ENCODE assay signal across 8 mouse cellular contexts in the genomic region with DNA sequence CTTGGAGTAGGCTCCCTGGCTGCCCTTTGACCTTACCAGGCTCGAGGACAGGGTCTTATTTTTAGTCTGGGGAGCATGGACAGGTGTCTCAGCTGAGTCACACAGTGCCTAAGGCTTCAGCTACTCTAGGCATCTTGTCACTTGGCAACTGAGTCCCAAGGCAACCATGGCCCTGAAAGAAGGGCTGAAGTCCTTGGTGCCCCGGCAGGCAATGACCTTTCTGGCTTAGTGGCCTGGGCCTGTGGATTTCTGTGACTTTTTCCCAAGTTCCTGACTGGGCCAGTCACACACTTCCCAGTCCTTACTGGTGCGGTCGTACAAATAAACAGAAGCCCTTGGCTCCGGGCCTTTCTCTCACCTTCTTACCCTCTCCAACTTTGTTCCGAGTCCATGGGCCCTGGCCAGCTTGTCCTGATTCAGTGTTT. TPM values are rescaled to one million over a fixed set of nuclear protein-coding genes. Genes with fewer than 3 reads are reported as not detected.
DNase-seq lines count a peak whose midpoint lies in the region; ATAC-seq and TF ChIP-seq lines count a peak whose summit lies in the region.

No protein-coding gene starts in this region.

- no peaks in the 10 kb centered on the region for H3K27me3 ChIP-seq in kidney, adult 2 months (replicated peaks; ENCODE audit: control insufficient read depth, insufficient read depth, low read length)
- no peaks in the 10 kb centered on the region for H3K27me3 ChIP-seq in embryonic facial prominence, embryonic 12.5 days
- H3K27me3 ChIP-seq in hindbrain, embryonic 16.5 days (replicated peaks; ENCODE audit: control insufficient read depth, insufficient read depth, low read length) = no peaks in the 10 kb centered on the region
- no peaks in the 10 kb centered on the region for H3K27me3 ChIP-seq in lung, postnatal 0 days (replicated peaks; ENCODE audit: insufficient read depth, low read length)

- peak; percentile 37 for DNase-seq in kidney, adult 2 months
- no peak for DNase-seq in kidney, postnatal 10 days
- DNase-seq in lung, postnatal 0 days (ENCODE audit: low spot score) = peak; percentile 81
- no peak for DNase-seq in left cerebral cortex, adult 18-20 months (ENCODE audit: low spot score in 2 of 2)
- DNase-seq in embryo, embryonic 10 days (ENCODE audit: low spot score) = no peak

- H3K4me2 ChIP-seq in embryonic facial prominence, embryonic 12.5 days (replicated peaks) = peak overlapping the region; percentile 74
- H3K4me2 ChIP-seq in hindbrain, embryonic 16.5 days (ENCODE audit: low read length) = peak overlapping the region; percentile 77
- H3K4me2 ChIP-seq in lung, postnatal 0 days (replicated peaks; ENCODE audit: low read depth, low read length) = peak overlapping the region; percentile 65

- no peak for ATAC-seq in embryonic facial prominence, embryonic 12.5 days (ENCODE audit: insufficient number of reproducible peaks, insufficient read depth, low FRiP score, low TSS enrichment)
- ATAC-seq in hindbrain, embryonic 16.5 days = no peak
- ATAC-seq in lung, postnatal 0 days = peak; percentile 29
- no peak for ATAC-seq in monocyte, adult 5-6 weeks (replicated peaks; ENCODE audit: insufficient number of reproducible peaks, low FRiP score, low TSS enrichment, poor library complexity, severe bottlenecking)

- H3K27ac ChIP-seq in kidney, adult 2 months (ENCODE audit: insufficient read depth, low read depth, low read length) = peak overlapping the region; percentile 21
- H3K27ac ChIP-seq in embryonic facial prominence, embryonic 12.5 days = no peak overlapping the region
- H3K27ac ChIP-seq in hindbrain, embryonic 16.5 days (ENCODE audit: low read depth, low read length) = no peak overlapping the region
- H3K27ac ChIP-seq in lung, postnatal 0 days (ENCODE audit: low read length) = peak overlapping the region; percentile 92

- TF ChIP-seq POLR2A in kidney, adult 2 months (IDR thresholded peaks at IDR 0.05; ENCODE audit: low read depth, low read length) = no peak

- peaks cover 5% of the 10 kb centered on the region; the same call in 1 of the 2 replicates for H3K4me1 ChIP-seq in kidney, adult 2 months (ENCODE audit: control insufficient read depth, insufficient read depth, low read length)
- peaks cover 21% of the 10 kb centered on the region for H3K4me1 ChIP-seq in embryonic facial prominence, embryonic 12.5 days
- H3K4me1 ChIP-seq in hindbrain, embryonic 16.5 days (ENCODE audit: control insufficient read depth, insufficient read depth, low read depth, low read length) = peaks cover 24% of the 10 kb centered on the region
- peaks cover 13% of the 10 kb centered on the region; the same call in 1 of the 2 replicates for H3K4me1 ChIP-seq in lung, postnatal 0 days (ENCODE audit: insufficient read depth, low read depth, low read length)

- TF ChIP-seq EP300 in lung, postnatal 0 days (IDR thresholded peaks at IDR 0.05) = no peak

- no peak for TF ChIP-seq CTCF in kidney, adult 2 months (conservative IDR thresholded peaks at IDR 0.05; ENCODE audit: insufficient read depth, insufficient read length, low read depth, low read length)
- TF ChIP-seq CTCF in lung, postnatal 0 days (IDR thresholded peaks at IDR 0.05) = no peak

- H3K36me3 ChIP-seq in kidney, adult 2 months (ENCODE audit: control insufficient read depth, insufficient read depth, low read length) = no peaks in the 10 kb centered on the region
- peaks cover 31% of the 10 kb centered on the region for H3K36me3 ChIP-seq in embryonic facial prominence, embryonic 12.5 days
- peaks cover 24% of the 10 kb centered on the region for H3K36me3 ChIP-seq in hindbrain, embryonic 16.5 days (ENCODE audit: control insufficient read depth, insufficient read depth, low read length)
- no peaks in the 10 kb centered on the region for H3K36me3 ChIP-seq in lung, postnatal 0 days (ENCODE audit: insufficient read depth, low read length)

- peak overlapping the region; percentile 83 for H3K4me3 ChIP-seq in kidney, adult 2 months (ENCODE audit: insufficient read depth, low read depth, low read length)
- peak overlapping the region; percentile 86 for H3K4me3 ChIP-seq in embryonic facial prominence, embryonic 12.5 days
- peak overlapping the region; percentile 70 for H3K4me3 ChIP-seq in hindbrain, embryonic 16.5 days (ENCODE audit: low read length)
- H3K4me3 ChIP-seq in lung, postnatal 0 days (ENCODE audit: low read depth, low read length) = no peak overlapping the region

- H3K9me3 ChIP-seq in embryonic facial prominence, embryonic 12.5 days = no peaks in the 10 kb centered on the region
- no peaks in the 10 kb centered on the region for H3K9me3 ChIP-seq in hindbrain, embryonic 16.5 days (ENCODE audit: control insufficient read depth, low read length)
- H3K9me3 ChIP-seq in lung, postnatal 0 days (ENCODE audit: low read length) = no peaks in the 10 kb centered on the region

- H3K9ac ChIP-seq in embryonic facial prominence, embryonic 12.5 days = 0 out of 2 replicates have a peak overlapping the region, but pooled peaks have one; percentile 11
- peak overlapping the region; percentile 78 for H3K9ac ChIP-seq in hindbrain, embryonic 16.5 days (ENCODE audit: low read depth, low read length)
- no peak overlapping the region; the same call in 1 of the 2 replicates for H3K9ac ChIP-seq in lung, postnatal 0 days (replicated peaks; ENCODE audit: low read depth)

- 48% methylated on average over 6 of the region's 6 CpGs for WGBS in kidney, adult 2 months
- 71% methylated on average over 6 of the region's 6 CpGs for WGBS in embryonic facial prominence, embryonic 12.5 days
- WGBS in hindbrain, embryonic 16.5 days = 74% methylated on average over 6 of the region's 6 CpGs
- WGBS in lung, postnatal 0 days = 27% methylated on average over 6 of the region's 6 CpGs

RNA-seq across cellular contexts. Expression of gene Mief2, which starts 1.0 kb away (rescaled TPM):
- 16.9 and 17.9 TPM in 2 replicates for polyA plus RNA-seq in kidney, adult 2 months (2012; rRNA removed)
- 19.1 and 19.6 TPM in 2 replicates for polyA plus RNA-seq in embryonic facial prominence, embryonic 12.5 days (2016; fragmentation: Nextera tagmentation; extraction: Ambion mirVana)
- 26.2 and 29.7 TPM in 2 replicates for polyA plus RNA-seq in hindbrain, embryonic 16.5 days (2015; fragmentation: Nextera tagmentation; extraction: Ambion mirVana)
- 14.5 and 15.2 TPM in 2 replicates for polyA plus RNA-seq in lung, postnatal 0 days (2015; fragmentation: Nextera tagmentation; extraction: Ambion mirVana)
- total RNA-seq in left cerebral cortex, adult 18-20 months (2021) = 10 to 100 TPM; 19.5 to 19.9 TPM
- 7.8 to 17.2 TPM (median 10.3 TPM) in 3 replicates for total RNA-seq in monocyte, adult 5-6 weeks (2017)

RNA-seq across cellular contexts. Expression of gene Flii, which starts 2.2 kb away (rescaled TPM):
- 164 and 176 TPM in 2 replicates for polyA plus RNA-seq in kidney, adult 2 months (2012; rRNA removed)
- polyA plus RNA-seq in embryonic facial prominence, embryonic 12.5 days (2016; fragmentation: Nextera tagmentation; extraction: Ambion mirVana) = 72.9 and 76.2 TPM in 2 replicates
- polyA plus RNA-seq in hindbrain, embryonic 16.5 days (2015; fragmentation: Nextera tagmentation; extraction: Ambion mirVana) = 73.3 and 84.8 TPM in 2 replicates
- 72.4 and 77.3 TPM in 2 replicates for polyA plus RNA-seq in lung, postnatal 0 days (2015; fragmentation: Nextera tagmentation; extraction: Ambion mirVana)
- total RNA-seq in left cerebral cortex, adult 18-20 months (2021) = 10 to 100 TPM; 67.8 to 71.4 TPM
- 279 to 316 TPM (median 279 TPM) in 3 replicates for total RNA-seq in monocyte, adult 5-6 weeks (2017)

RNA-seq across cellular contexts. Expression of gene Llgl1, which starts 29.7 kb away (rescaled TPM):
- 26.2 and 30.6 TPM in 2 replicates for polyA plus RNA-seq in kidney, adult 2 months (2012; rRNA removed)
- polyA plus RNA-seq in embryonic facial prominence, embryonic 12.5 days (2016; fragmentation: Nextera tagmentation; extraction: Ambion mirVana) = 105 and 110 TPM in 2 replicates
- 42.9 and 52.3 TPM in 2 replicates for polyA plus RNA-seq in hindbrain, embryonic 16.5 days (2015; fragmentation: Nextera tagmentation; extraction: Ambion mirVana)
- 22.7 and 22.9 TPM in 2 replicates for polyA plus RNA-seq in lung, postnatal 0 days (2015; fragmentation: Nextera tagmentation; extraction: Ambion mirVana)
- total RNA-seq in left cerebral cortex, adult 18-20 months (2021) = 10 to 100 TPM; 34.6 to 35.4 TPM
- 5.3 to 8.3 TPM (median 5.3 TPM) in 3 replicates for total RNA-seq in monocyte, adult 5-6 weeks (2017)

RNA-seq across cellular contexts. Expression of gene Top3a, which starts 47.9 kb away (rescaled TPM):
- 5.8 and 5.9 TPM in 2 replicates for polyA plus RNA-seq in kidney, adult 2 months (2012; rRNA removed)
- polyA plus RNA-seq in embryonic facial prominence, embryonic 12.5 days (2016; fragmentation: Nextera tagmentation; extraction: Ambion mirVana) = 21.6 and 22.1 TPM in 2 replicates
- 7.7 and 9.4 TPM in 2 replicates for polyA plus RNA-seq in hindbrain, embryonic 16.5 days (2015; fragmentation: Nextera tagmentation; extraction: Ambion mirVana)
- polyA plus RNA-seq in lung, postnatal 0 days (2015; fragmentation: Nextera tagmentation; extraction: Ambion mirVana) = 6.1 and 6.7 TPM in 2 replicates
- total RNA-seq in left cerebral cortex, adult 18-20 months (2021) = 1 to 10 TPM; 5.0 to 5.3 TPM
- 13.7 to 17.6 TPM (median 15.4 TPM) in 3 replicates for total RNA-seq in monocyte, adult 5-6 weeks (2017)

RNA-seq across cellular contexts. Expression of gene Smcr8, which starts 48.1 kb away (rescaled TPM):
- 12.1 and 13.9 TPM in 2 replicates for polyA plus RNA-seq in kidney, adult 2 months (2012; rRNA removed)
- 7.2 and 8.0 TPM in 2 replicates for polyA plus RNA-seq in embryonic facial prominence, embryonic 12.5 days (2016; fragmentation: Nextera tagmentation; extraction: Ambion mirVana)
- 4.8 and 6.7 TPM in 2 replicates for polyA plus RNA-seq in hindbrain, embryonic 16.5 days (2015; fragmentation: Nextera tagmentation; extraction: Ambion mirVana)
- 2.5 and 3.0 TPM in 2 replicates for polyA plus RNA-seq in lung, postnatal 0 days (2015; fragmentation: Nextera tagmentation; extraction: Ambion mirVana)
- 10 to 100 TPM; 33.0 to 33.7 TPM for total RNA-seq in left cerebral cortex, adult 18-20 months (2021)
- 13.8 to 29.7 TPM (median 16.2 TPM) in 3 replicates for total RNA-seq in monocyte, adult 5-6 weeks (2017)

Comparison
In these comparisons a context has a peak if more than half of its experiments do, and no peak if none do; other contexts are left out.
1. DNase-seq: peak in kidney, adult 2 months (single experiment) and lung, postnatal 0 days (single experiment); none in kidney, postnatal 10 days (single experiment), left cerebral cortex, adult 18-20 months (0 of 2) and embryo, embryonic 10 days (single experiment).
2. H3K27ac ChIP-seq: peak in kidney, adult 2 months (single experiment) and lung, postnatal 0 days (single experiment); none in embryonic facial prominence, embryonic 12.5 days (single experiment) and hindbrain, embryonic 16.5 days (single experiment).
3. Peak in every context shown above with its lines, with median percentiles within 50 percentile points of each other: H3K4me2 ChIP-seq.